Mouse (Mus musculus) heart, embryonic 13.5 days (tissue): ENCODE data around the gene Recql. TPM values are rescaled to one million over a fixed set of nuclear protein-coding genes. Genes with fewer than 3 reads are reported as not detected.
A peak's percentile ranks its signal among the peaks of the same experiment; 100 is the strongest.

ENCODE experiments used
- ATAC-seq: fragments of 200-750 bp; cut with Nextera tagmentation; 2 replicates; pipeline ENCODE4 v1.8.0; 2017; ENCODE audit warnings: moderate TSS enrichment; ENCODE audit not compliant: insufficient number of reproducible peaks, low FRiP score, low TSS enrichment; ENCODE audit errors: extremely low read depth
- H3K27ac ChIP-seq: fragments of 300-500 bp; sonication (generic); replicated peaks from 2 replicates; pipeline ENCODE4 v1.5.1; 2015; ENCODE audit warnings: moderate library complexity, mild to moderate bottlenecking, inconsistent platforms
- H3K27me3 ChIP-seq: fragments of 300-500 bp; sonication (generic); replicated peaks from 2 replicates; pipeline ENCODE4 v1.6.1; 2015; ENCODE audit warnings: mild to moderate bottlenecking, inconsistent platforms
- H3K36me3 ChIP-seq: fragments of 300-500 bp; sonication (generic); 2 replicates; pipeline ENCODE4 v1.6.1; 2015; ENCODE audit warnings: mild to moderate bottlenecking, inconsistent platforms
- H3K4me1 ChIP-seq: fragments of 300-500 bp; sonication (generic); 2 replicates; pipeline ENCODE4 v1.6.1; 2015; ENCODE audit warnings: inconsistent platforms
- H3K4me2 ChIP-seq: fragments of 300-500 bp; sonication (generic); 2 replicates; pipeline ENCODE4 v1.6.1; 2015; ENCODE audit warnings: inconsistent platforms, mild to moderate bottlenecking, moderate library complexity
- H3K4me3 ChIP-seq: fragments of 300-500 bp; sonication (generic); 2 replicates; pipeline ENCODE4 v1.5.1; 2015; ENCODE audit warnings: moderate library complexity, mild to moderate bottlenecking, inconsistent platforms
- H3K9ac ChIP-seq: fragments of 300-500 bp; sonication (generic); 2 replicates; pipeline ENCODE4 v1.6.1; 2015; ENCODE audit warnings: inconsistent platforms, mild to moderate bottlenecking, moderate library complexity
- H3K9me3 ChIP-seq: fragments of 300-500 bp; sonication (generic); 2 replicates; pipeline ENCODE4 v1.6.1; 2016; ENCODE audit warnings: inconsistent platforms
- whole genome bisulfite sequencing: fragments of 180-500 bp; shearing (Covaris S2); methylation state at CpG from one replicate; pipeline ENCODE4 v1.1.7; 2015; ENCODE audit warnings: mixed read lengths; 5-methylcytosine and 5-hydroxymethylcytosine counted together
- polyA plus RNA-seq: library from polyadenylated mRNA; unstranded; fragments of >200 nt; fragmentation: Nextera tagmentation; extraction: Ambion mirVana; gene quantifications from 2 replicates; pipeline ENCODE4 v1.2.1, GENCODE M21; 2015

The Recql gene
- polyA plus RNA-seq, 1 experiment from 2014 or later = 18.9 TPM

DNA sequence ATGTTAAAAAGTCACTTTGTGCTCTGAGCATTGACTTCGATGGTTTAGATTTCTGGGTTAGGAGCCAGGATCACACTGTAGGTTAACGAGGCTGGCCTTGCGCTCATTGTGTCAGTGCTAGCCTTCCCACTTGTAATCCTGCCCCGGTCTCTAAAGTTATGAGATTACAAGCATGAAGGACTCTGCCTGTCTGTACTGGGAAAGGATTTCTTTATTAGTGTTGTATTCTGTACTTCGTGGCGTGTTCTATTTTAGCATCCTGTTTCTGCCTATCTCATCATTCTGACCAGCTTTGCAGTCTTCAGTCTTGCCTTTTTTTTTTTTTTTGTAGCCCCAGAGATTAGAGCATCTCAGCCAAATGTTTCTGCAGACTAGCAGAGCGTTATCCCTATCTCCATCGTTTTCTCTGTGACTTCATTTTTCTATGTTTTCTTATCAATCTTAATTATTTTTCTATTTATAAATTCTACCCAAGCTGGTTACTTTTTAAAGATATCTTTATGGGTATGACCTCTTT lies 926 bp upstream of the Recql start:
- 14% methylated on average over 8 of the region's 8 CpGs for WGBS

DNA sequence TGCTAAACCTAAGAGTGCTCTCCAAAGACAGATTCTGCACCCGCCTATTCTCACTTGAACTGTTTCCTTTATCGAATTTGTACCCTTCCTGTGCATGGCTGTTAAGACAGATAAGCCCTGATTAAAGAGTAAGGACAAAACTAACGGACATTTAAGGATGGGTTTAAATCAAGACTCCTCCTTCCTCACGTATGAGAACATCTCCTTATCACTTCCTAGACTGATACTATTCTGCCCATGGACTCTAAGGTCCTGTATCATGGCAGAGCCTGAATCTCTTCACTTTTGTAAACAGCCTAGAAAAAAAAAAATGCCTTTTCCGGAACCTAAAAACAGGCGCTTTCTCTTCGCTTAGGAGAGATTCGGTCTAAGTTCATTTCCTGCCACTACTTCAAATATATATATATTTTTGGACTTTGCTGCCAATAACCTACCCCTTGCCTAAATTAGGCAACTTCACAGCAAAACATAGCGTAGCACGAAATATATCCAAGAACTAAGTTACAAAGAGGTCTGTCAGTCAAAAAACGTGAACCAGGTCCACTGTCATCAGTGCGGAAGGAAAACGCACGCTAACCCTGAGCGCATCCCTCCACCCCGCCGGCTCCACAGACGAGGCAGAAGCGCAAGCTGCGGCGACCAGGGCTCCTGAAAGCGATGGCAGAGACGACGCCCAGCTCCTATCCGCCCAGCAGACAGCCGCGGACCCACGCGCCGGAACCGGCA lies 439 bp downstream of the Recql start:
- Histone ChIP-seq H3K27me3 (no peaks in the 10 kb centered on the region), H3K36me3 (peaks cover 6% of the 10 kb centered on the region; the same call in 1 of the 2 replicates), H3K27ac (no peak overlapping the region), H3K4me2 (peak overlapping the region; percentile 74), H3K4me3 (peak overlapping the region; percentile 99), H3K4me1 (peaks cover 30% of the 10 kb centered on the region), H3K9me3 (no peaks in the 10 kb centered on the region), H3K9ac (peak overlapping the region; percentile 76)
- WGBS = 3% methylated on average over 31 of the region's 31 CpGs
- ATAC-seq = no peak; the same call in 1 of the 2 replicates

More for the DNA sequence above, 926 bp upstream of the Recql start:
- Histone ChIP-seq H3K27me3 (no peaks in the 10 kb centered on the region), H3K27ac (no peak overlapping the region), H3K9ac (peak overlapping the region; percentile 94), H3K4me2 (peak overlapping the region; percentile 74), H3K9me3 (no peaks in the 10 kb centered on the region), H3K4me1 (peaks cover 36% of the 10 kb centered on the region), H3K36me3 (peaks cover 7% of the 10 kb centered on the region), H3K4me3 (peak overlapping the region; percentile 99)
- ATAC-seq = no peak

DNA sequence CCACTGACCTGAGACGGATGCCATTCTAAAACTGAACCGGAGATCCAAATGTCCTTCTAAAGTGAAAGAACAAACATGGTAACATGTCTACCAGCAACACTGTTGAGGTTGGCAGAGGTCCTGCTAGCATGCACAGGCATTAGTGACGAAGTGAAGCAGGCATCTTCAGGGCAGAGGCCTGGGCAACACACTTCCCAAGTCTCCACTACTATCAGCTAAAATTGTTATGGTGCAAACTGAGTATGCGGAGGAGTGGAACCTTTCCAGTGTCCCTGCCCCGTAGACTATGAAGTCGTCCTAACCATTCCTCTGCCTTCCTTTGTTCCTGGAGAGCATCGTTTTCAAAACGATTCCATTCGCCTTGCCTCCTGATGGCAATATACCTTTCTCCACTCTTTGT lies 2.4 kb downstream of the Recql start:
- peaks cover 24% of the 10 kb centered on the region for H3K4me1 ChIP-seq
- no peak overlapping the region for H3K4me2 ChIP-seq
- H3K9me3 ChIP-seq = no peaks in the 10 kb centered on the region
- no peak overlapping the region for H3K9ac ChIP-seq
- H3K27me3 ChIP-seq = no peaks in the 10 kb centered on the region
- ATAC-seq = no peak
- no peak overlapping the region for H3K4me3 ChIP-seq
- 86% methylated on average over 9 of the region's 9 CpGs for WGBS
- 0 out of 2 replicates have a peak, but pooled peaks cover 2% of the 10 kb centered on the region for H3K36me3 ChIP-seq
- H3K27ac ChIP-seq = no peak overlapping the region

DNA sequence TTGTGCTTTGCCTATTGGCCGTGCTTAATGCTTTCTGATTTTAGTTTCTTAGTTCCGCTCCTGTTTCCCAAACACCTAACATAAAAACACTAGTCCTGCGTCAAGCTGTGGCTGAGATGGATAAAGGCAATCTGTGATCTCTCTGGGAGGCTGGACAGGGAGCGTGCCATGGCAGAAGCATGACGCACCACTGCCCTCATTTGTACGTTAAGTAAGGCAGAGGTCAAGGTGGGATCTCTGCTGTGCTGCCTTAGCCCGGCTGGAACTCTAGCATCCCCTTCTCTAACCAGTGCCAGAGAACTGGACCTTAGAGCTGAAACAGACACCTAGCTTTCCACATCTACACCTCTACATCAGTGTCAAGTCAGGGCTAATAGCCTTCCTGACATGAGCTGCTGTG lies 5.3 kb downstream of the Recql start:
- no peak for ATAC-seq
- Histone ChIP-seq H3K4me2 (no peak overlapping the region), H3K9me3 (no peaks in the 10 kb centered on the region), H3K4me3 (no peak overlapping the region), H3K27ac (no peak overlapping the region), H3K4me1 (peaks cover 6% of the 10 kb centered on the region), H3K36me3 (peaks cover 7% of the 10 kb centered on the region), H3K27me3 (no peaks in the 10 kb centered on the region), H3K9ac (no peak overlapping the region)
- WGBS = 88% methylated on average over 7 of the region's 7 CpGs

DNA sequence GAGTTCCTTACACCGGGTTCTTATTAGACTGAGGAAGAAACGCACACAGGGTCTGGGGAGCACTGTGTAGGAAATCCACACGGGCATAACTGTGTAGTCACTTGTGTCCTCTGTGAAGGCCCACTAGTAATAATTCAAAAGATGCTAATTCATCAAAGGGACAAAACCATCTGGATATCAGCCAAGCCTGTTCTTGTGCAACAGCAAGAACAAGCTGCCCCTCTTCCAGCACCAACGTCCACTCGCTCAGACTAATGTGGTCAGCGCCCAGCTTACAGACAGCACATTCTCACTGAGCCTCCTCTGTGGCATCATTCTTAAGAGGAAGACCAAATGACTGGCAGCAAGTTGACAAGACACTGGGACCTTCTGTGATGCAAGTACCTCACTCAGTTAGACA lies 6.9 kb downstream of the Recql start:
- H3K4me1 ChIP-seq = no peaks in the 10 kb centered on the region
- no peak for ATAC-seq

DNA sequence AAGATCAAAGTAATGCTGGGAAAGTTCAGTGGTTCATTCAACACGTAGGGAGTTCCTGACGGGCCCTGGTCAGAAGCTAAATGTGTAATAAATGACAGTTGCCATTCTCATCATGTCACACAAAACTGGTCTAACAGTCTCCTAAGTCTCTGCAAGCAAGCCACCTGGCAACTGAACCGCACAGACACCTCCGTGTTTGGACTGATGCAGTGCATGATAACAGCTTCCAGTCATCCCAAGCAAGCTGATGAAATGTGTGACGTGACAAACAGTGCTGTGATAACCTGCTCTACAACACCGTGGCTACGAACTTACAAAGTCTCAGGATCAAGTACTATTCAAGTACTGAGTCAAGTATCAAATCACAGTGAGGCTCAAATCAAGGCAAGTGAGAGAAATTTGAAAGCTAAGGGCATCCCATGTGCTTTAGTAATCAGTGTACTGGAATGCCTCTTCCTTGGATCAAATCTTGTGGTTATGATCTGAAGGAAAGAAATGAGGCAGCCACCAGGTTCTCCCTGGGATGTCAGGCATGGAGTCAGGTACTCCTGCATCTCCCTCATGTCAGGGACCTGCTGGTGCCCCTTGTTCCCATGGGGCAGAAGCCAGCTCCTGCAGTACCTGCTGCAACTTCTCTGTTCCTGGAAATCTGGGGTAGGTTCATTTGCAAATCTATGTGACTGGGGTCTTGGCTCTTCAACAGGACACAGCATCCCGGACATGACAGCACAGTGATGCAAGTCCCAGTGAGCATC lies 8.1 kb downstream of the Recql start:
- Histone ChIP-seq H3K27ac (no peak overlapping the region), H3K9ac (no peak overlapping the region), H3K9me3 (no peaks in the 10 kb centered on the region), H3K36me3 (peaks cover 34% of the 10 kb centered on the region), H3K4me3 (no peak overlapping the region), H3K4me1 (no peaks in the 10 kb centered on the region), H3K27me3 (no peaks in the 10 kb centered on the region), H3K4me2 (no peak overlapping the region)
- ATAC-seq = no peak
- WGBS = 74% methylated on average over 8 of the region's 8 CpGs

More for the DNA sequence above, 6.9 kb downstream of the Recql start:
- Histone ChIP-seq H3K4me3 (no peak overlapping the region), H3K9ac (no peak overlapping the region), H3K4me2 (no peak overlapping the region), H3K27me3 (no peaks in the 10 kb centered on the region), H3K36me3 (peaks cover 22% of the 10 kb centered on the region), H3K27ac (no peak overlapping the region), H3K9me3 (no peaks in the 10 kb centered on the region)
- 88% methylated on average over 6 of the region's 6 CpGs for WGBS

DNA sequence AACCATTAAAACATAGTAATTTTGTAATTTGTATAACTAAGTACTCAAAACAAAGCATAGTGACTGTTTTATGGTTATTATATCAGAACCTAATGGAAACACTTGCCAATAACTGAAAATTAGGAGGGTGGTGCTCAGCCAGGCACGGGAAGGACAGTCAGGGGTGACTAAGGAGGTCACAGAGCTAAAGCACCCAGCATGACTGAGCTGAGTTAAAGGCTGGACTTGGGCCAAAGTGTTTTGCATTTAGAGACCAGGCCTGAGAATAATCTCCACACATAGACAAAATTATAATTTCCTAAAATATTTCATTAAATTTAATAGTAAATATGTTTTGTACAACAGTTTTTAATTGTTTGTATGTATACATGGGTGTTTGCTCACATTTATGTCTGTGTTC lies 9.8 kb downstream of the Recql start:
- WGBS = 81% methylated on average over 1 of the region's 1 CpGs

DNA sequence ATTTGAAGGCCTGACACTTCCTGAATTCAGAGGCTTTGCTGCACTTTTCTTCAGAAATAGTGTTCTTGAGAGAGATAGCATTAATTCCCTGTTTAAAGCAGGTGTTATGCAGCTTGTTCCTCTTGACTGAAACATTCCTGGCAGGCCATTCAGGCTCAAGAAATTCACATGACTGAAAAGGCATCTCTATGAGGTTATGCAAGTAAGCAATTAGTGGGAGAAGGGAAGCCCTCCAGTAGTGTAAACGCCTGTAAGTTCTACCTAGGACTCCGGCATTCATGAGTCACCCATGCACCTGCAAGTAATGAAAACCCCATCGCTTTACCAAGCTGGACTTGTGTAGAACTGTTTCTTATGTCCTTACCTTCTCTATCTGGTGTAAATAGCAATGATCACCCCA lies 17.3 kb downstream of the Recql start:
- no peak overlapping the region for H3K27ac ChIP-seq
- H3K4me3 ChIP-seq = no peak overlapping the region
- no peak for ATAC-seq
- no peaks in the 10 kb centered on the region for H3K27me3 ChIP-seq
- no peak overlapping the region for H3K4me2 ChIP-seq
- no peaks in the 10 kb centered on the region for H3K9me3 ChIP-seq
- H3K4me1 ChIP-seq = no peaks in the 10 kb centered on the region
- H3K36me3 ChIP-seq = peaks cover 85% of the 10 kb centered on the region
- H3K9ac ChIP-seq = no peak overlapping the region
- 83% methylated on average over 3 of the region's 3 CpGs for WGBS

More for the DNA sequence above, 9.8 kb downstream of the Recql start:
- Histone ChIP-seq H3K4me1 (no peaks in the 10 kb centered on the region), H3K4me3 (no peak overlapping the region), H3K9ac (no peak overlapping the region), H3K36me3 (peaks cover 46% of the 10 kb centered on the region), H3K27me3 (no peaks in the 10 kb centered on the region), H3K9me3 (no peaks in the 10 kb centered on the region), H3K4me2 (no peak overlapping the region), H3K27ac (no peak overlapping the region)
- no peak for ATAC-seq

DNA sequence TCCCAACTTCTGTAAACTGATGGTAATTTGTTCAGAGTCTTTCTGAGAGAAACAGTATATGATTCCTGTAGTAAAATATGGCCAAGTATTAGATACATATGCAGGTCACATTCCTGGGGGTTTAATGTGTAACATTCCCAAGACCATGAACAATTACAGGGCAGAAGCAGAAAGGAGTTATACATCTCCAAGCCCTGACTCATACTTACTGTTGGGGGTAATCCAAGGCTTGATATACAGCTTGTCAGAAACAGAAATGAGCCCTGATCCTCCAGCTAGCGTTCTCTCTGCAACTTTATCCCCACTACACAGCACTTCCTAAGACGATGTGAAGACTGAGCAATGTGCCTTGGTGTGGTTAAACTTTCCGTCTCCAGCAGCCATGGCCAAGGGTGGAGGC lies 19.3 kb downstream of the Recql start:
- H3K4me2 ChIP-seq = no peak overlapping the region
- H3K4me1 ChIP-seq = no peaks in the 10 kb centered on the region
- H3K27me3 ChIP-seq = no peaks in the 10 kb centered on the region
- 83% methylated on average over 3 of the region's 3 CpGs for WGBS
- no peak overlapping the region for H3K9ac ChIP-seq
- H3K27ac ChIP-seq = no peak overlapping the region
- no peak overlapping the region for H3K4me3 ChIP-seq
- H3K36me3 ChIP-seq = peaks cover 86% of the 10 kb centered on the region
- H3K9me3 ChIP-seq = no peaks in the 10 kb centered on the region
- no peak for ATAC-seq

DNA sequence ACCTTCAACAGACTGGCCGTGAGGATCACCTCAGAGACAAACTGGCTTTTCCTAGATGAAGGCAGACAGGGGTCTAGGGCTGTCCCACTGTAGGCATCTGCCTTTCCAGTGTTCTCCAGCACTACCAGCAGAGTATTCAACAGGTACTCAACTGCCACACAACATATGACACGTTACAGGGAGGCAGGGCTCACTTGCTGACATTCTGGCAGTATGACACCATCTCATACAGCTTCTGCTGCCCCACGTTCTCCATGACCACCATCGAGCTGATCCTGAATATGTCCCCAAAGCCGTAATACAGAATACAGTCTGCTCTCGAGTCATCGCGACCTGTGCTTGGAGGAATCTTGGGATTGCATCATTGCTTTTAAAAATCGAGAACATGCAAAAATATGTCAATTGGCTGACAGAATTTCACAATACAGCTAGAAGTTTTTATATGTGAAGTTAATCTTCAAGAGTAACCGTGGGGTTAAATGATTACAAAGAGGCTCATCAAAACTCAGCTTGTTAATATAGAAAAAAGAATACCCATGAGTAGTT lies 20.3 kb downstream of the Recql start:
- no peak overlapping the region for H3K27ac ChIP-seq
- H3K27me3 ChIP-seq = no peaks in the 10 kb centered on the region
- ATAC-seq = no peak
- H3K36me3 ChIP-seq = peaks cover 85% of the 10 kb centered on the region
- H3K4me1 ChIP-seq = no peaks in the 10 kb centered on the region
- 83% methylated on average over 10 of the region's 10 CpGs for WGBS
- H3K4me2 ChIP-seq = no peak overlapping the region
- no peaks in the 10 kb centered on the region for H3K9me3 ChIP-seq
- no peak overlapping the region for H3K4me3 ChIP-seq
- H3K9ac ChIP-seq = no peak overlapping the region

DNA sequence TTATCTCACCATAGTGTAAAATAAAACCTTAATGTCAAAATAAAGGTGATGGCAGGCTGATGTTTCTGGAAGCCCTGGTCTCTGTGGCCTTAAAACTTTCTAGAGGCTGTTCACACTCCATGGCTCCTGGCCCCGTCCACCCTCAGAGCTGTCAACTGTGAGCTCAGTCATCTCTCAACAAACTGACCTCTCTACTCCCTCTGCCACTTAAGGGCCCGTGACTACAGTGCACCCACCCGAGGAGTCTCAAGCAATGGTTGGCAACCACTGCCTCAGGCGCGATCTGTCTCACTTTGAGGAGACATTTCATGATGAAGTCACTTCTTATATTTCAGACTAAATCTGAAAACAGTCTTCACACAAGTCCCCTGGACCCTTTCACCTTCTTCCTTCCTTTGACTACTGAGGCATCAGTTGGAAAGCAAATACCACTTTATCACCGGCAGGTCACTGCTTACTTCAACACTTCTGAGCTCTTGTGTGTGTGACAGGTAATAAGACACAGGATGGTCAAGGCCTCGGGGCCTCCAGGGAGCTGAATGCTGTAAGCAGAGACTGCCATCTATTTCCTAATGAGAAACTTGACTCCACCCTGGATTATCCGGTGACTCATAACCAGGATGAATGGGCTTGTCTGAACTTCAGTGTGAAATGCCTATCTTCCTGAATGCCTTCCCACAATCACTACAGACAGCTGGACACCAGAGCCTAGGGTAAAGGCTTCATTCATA lies 21.0 kb downstream of the Recql start:
- ATAC-seq = no peak
- no peaks in the 10 kb centered on the region for H3K27me3 ChIP-seq
- no peak overlapping the region for H3K9ac ChIP-seq
- no peaks in the 10 kb centered on the region for H3K4me1 ChIP-seq
- H3K9me3 ChIP-seq = no peaks in the 10 kb centered on the region
- no peak overlapping the region for H3K27ac ChIP-seq
- WGBS = 70% methylated on average over 8 of the region's 8 CpGs
- no peak overlapping the region for H3K4me3 ChIP-seq
- H3K4me2 ChIP-seq = no peak overlapping the region
- peaks cover 88% of the 10 kb centered on the region for H3K36me3 ChIP-seq
